Mouse (Mus musculus): ENCODE results near the gene Rnft1.
"Not testable (repeated sequence)": the region's sequence is repeated elsewhere in the genome, so short reads cannot be mapped to it uniquely, and the experiment has no call there.

Rnft1 gene

GRCm38 (mm10) chr11:86484101-86484868 is at the start of gene Rnft1:
Gene Rnft1, plus strand, starts transcription at chr11:86484657.
- in situ Hi-C loops (cut with MboI, MseI): no loop called here

DNA sequence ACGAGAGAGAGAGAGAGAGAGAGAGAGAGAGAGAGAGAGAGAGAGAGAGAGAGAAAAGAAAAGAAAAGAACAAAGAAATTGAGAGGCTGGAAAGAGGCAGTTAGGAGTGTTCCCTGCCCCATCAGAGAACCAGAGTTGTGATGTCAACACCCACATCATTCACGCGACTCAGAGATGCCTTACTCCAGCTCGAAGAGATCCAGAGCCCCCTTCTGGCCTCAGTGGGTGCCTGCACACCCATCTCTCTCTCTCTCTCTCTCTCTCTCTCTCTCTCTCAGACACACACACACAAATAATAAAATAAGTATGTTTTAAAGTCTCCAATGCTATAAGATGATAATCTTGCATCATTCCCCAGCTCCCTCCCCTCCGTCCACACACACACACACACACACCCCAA is 47.6 kb upstream of the Rnft1 start:
- in situ Hi-C loops (cut with MboI, MseI): loop anchor here (10.0 kb wide), 1 partner anchor 372 kb away; no protein-coding TSS in a partner anchor

- in situ Hi-C loops (cut with MboI, MseI): loop anchor here (10.0 kb wide), 1 partner anchor 373 kb away; no protein-coding TSS in a partner anchor
Measured at GRCm38 (mm10) chr11:86438261-86438660, 46.2 kb upstream of the Rnft1 start.

DNA sequence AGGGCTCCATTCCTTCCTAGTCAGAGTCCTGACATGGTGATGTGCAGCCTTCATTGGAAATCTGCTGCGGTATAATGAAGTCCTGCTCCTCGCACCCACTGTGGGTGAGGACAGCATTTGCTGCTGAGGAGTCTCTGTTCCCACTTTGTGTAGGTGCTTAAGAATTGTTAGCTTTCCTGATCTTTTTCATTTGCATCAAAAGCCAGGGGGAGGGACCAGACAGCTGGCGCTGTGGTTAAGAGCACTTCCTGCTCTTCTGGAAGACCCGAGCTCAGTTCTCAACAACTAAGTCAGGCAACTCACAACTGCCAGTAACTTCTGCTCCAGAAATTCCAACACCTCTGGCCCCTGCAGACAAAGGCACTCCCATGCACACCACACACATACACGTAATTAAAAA is 43.7 kb upstream of the Rnft1 start:
- in situ Hi-C loops (cut with MboI, MseI): no loop called here

GRCm38 (mm10) chr11:86453991-86454390 is 30.5 kb upstream of the Rnft1 start:
- in situ Hi-C loops (cut with MboI, MseI): no loop called here

GRCm38 (mm10) chr11:86457545-86457944 is 26.9 kb upstream of the Rnft1 start:
- in situ Hi-C loops (cut with MboI, MseI): no loop called here

DNA sequence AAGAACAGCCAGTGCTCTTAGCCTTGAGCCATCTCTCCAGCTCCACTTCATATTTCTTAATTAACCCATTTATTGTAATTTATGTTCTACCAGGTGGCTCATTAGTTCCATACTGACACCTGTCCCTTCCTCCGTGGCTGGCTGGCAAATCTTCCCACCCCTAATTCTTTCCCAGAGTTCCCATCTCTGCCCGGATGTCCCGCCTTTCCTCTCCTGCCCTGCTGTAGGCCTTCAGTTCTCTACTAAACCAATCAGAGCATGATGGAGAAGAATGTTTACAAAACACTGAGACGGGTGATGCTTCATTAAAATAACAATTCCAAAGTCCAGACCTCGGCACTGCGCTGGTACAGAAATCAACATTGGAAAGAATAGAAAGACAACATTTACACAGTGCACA is 25.6 kb upstream of the Rnft1 start:
- in situ Hi-C loops (cut with MboI, MseI): no loop called here

DNA sequence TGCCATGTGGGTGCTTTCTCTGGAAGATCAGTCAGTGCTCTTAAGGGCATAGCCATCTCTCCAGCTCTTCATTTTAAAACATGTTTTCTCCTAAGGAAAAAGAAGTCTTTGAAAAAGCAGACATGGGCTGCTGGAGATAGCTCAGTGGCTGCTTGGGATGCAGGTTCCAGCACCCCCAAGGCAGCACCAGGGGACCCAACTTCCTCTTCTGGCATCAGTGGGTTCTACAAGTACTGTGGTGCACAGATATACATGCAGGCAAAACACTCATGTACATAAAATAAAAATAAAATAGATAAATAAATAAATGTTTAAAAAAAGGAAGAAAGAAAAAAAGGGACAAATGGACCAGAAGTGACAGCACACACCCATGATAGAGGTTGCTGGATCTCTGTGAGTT is 21.9 kb upstream of the Rnft1 start:
- in situ Hi-C loops (cut with MboI, MseI): no loop called here

- in situ Hi-C loops (cut with MboI, MseI): not testable (repeated sequence)
Measured at GRCm38 (mm10) chr11:86464275-86464674, 20.2 kb upstream of the Rnft1 start.

- in situ Hi-C loops (cut with MboI, MseI): no loop called here
Measured at GRCm38 (mm10) chr11:86468345-86468744, 16.1 kb upstream of the Rnft1 start.

DNA sequence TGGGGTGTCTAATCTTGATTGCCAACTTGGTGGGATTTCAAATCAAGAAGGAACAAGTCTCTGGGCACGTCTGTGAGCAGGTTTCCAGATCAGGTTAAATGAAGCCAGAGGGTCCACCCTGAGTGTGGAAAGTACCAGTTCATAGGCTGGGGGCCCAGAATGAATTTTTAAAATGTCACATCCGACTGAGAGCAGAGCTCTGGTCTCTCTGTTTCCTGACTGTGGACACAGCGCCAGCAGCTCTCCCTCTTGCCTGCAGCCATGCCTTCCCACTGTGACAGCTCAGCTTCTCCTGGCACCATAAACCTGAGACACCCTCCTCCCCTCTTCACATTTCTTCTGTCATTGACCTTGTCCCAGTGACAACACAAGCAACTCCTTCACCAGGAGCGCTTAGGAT is 15.5 kb upstream of the Rnft1 start:
- in situ Hi-C loops (cut with MboI, MseI): no loop called here

GRCm38 (mm10) chr11:86471785-86472184 is 12.7 kb upstream of the Rnft1 start:
- in situ Hi-C loops (cut with MboI, MseI): no loop called here

GRCm38 (mm10) chr11:86472771-86473171 is 11.7 kb upstream of the Rnft1 start:
- in situ Hi-C loops (cut with MboI, MseI): no loop called here

DNA sequence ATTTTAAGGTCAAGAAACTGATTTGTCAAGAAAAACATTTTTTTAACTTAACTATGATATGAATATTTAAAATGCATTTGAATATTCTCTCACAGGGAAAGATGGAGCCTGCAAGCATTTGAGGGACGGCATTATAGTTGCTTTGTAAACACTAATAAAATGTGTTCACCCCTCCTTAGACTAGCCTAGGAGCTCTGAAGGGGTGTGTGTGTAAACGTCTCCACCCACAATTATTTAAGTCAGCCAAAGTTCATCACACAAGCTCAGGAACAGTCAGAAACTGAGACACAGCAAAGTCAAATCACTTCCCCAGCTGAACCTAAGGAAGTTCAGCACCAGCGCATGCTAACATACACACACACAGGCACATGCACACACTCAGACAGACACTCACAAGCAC is 10.9 kb upstream of the Rnft1 start:
- in situ Hi-C loops (cut with MboI, MseI): no loop called here

GRCm38 (mm10) chr11:86484910-86485510 is 553 bp downstream of the Rnft1 start:
- in situ Hi-C loops (cut with MboI, MseI): no loop called here

GRCm38 (mm10) chr11:86490782-86491181 is 6.3 kb downstream of the Rnft1 start:
- in situ Hi-C loops (cut with MboI, MseI): no loop called here

DNA sequence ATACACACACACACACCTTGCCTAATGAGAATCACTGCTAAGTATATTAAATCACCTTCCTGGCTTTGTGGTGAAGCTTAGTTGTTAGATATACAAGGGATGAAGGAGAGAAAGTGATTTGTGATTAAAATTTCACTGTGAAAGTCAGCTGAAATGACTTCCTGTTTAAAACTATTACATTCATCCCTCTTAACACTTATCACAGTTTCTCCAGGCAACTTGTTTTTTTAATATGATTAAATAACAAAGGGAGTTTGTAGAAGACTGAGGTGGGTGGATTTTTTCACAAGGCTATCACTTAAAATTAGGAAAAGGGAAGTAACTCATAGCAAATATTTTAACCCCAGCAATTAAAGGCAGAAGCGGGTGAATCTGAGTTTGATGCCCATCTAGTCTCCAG is 12.9 kb downstream of the Rnft1 start:
- in situ Hi-C loops (cut with MboI, MseI): no loop called here

GRCm38 (mm10) chr11:86497908-86498307 is 13.5 kb downstream of the Rnft1 start:
- in situ Hi-C loops (cut with MboI, MseI): no loop called here

DNA sequence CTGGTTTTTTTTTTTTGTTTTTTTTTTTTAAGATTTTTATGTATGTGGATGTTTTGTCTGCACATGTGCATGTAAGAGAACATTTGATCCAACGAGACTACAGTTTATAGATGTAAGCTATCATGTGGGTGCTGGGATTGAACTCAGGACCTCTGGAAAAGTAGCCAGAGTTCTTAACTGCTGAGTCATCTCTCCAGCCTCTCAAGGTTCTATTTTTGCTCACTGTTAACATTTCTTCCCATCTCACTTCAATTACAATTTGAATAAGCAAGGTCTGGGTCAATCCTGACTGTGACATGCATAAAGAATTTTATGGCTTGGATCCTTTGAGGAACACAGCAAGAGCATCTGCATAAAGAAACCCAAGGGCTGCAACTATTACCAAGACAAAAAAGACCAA is 16.3 kb downstream of the Rnft1 start:
- in situ Hi-C loops (cut with MboI, MseI): no loop called here

DNA sequence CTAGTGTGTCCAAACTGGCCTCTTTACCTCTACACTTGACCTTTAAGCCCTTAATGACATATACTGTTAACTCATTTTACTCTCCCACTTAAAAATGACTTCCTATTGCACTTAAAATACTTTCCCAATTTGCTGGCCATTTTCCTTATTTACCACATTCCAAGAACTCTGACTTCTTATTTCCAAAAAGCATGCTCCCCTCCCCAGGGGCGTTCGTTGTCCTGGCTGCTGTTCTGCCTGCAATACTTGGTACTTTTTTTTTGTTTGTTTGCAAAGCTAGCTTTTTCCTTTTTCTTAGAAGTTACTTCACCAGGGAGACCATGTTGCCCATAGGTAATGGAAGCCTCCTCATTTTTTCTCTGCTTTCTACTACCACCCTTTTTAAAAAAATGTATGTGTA is 18.7 kb downstream of the Rnft1 start:
- in situ Hi-C loops (cut with MboI, MseI): no loop called here

GRCm38 (mm10) chr11:86507334-86507733 is 22.9 kb downstream of the Rnft1 start:
- in situ Hi-C loops (cut with MboI, MseI): no loop called here

- in situ Hi-C loops (cut with MboI, MseI): no loop called here
Measured at GRCm38 (mm10) chr11:86507991-86508390, 23.5 kb downstream of the Rnft1 start.

GRCm38 (mm10) chr11:86516620-86517019 is 32.2 kb downstream of the Rnft1 start:
- in situ Hi-C loops (cut with MboI, MseI): no loop called here

Data from regulatory T cell (primary cell).